Mouse (Mus musculus) B cell, adult 2 months (primary cell): ENCODE measurements at regions not wholly inside any gene's neighbourhood (a gene's known extent, or its start where the extent isn't known, plus 50 kb on each side); places are given as distances from the start of the nearest gene placed in this dataset.

ENCODE experiments used
- DNase-seq, 2 experiments: peaks; one replicate each; pipeline ENCODE4 v3.0.0; 2022

GRCm38 (mm10) chr12:79941828-79942227 lies 171.0 kb downstream of the Zfp36l1 start:
- no peak for DNase-seq

GRCm38 (mm10) chr12:79939436-79939835 lies 173.4 kb downstream of the Zfp36l1 start:
- DNase-seq = no peak

- no peak for DNase-seq
Measured at GRCm38 (mm10) chr12:79937876-79938275, 174.9 kb downstream of the Zfp36l1 start.

- DNase-seq = no peak
Measured at GRCm38 (mm10) chr12:79936698-79937097, 176.1 kb downstream of the Zfp36l1 start.

- no peak for DNase-seq
Measured at GRCm38 (mm10) chr12:79934091-79934490, 178.7 kb downstream of the Zfp36l1 start.

GRCm38 (mm10) chr12:79932905-79933304 lies 179.9 kb downstream of the Zfp36l1 start:
- DNase-seq = no peak

GRCm38 (mm10) chr12:79931455-79931854 lies 181.4 kb downstream of the Zfp36l1 start:
- DNase-seq = no peak

GRCm38 (mm10) chr12:79929846-79930245 lies 183.0 kb downstream of the Zfp36l1 start:
- DNase-seq = no peak

- DNase-seq = no peak
Measured at GRCm38 (mm10) chr12:79928739-79929380, 184.0 kb downstream of the Zfp36l1 start.

- DNase-seq = no peak
Measured at GRCm38 (mm10) chr12:79928298-79928697, 184.5 kb downstream of the Zfp36l1 start.

GRCm38 (mm10) chr12:79925704-79926588 lies 186.9 kb downstream of the Zfp36l1 start:
- DNase-seq = no peak

GRCm38 (mm10) chr12:79924921-79925703 lies 187.7 kb downstream of the Zfp36l1 start:
- peak; percentile 11 to 17 for DNase-seq

- no peak for DNase-seq
Measured at GRCm38 (mm10) chr12:79923811-79924210, 189.0 kb downstream of the Zfp36l1 start.

GRCm38 (mm10) chr12:79921786-79922185 lies 191.0 kb downstream of the Zfp36l1 start:
- no peak for DNase-seq

- DNase-seq = peak; percentile 25
Measured at GRCm38 (mm10) chr12:79918983-79919382, 193.8 kb downstream of the Zfp36l1 start.

- no peak for DNase-seq
Measured at GRCm38 (mm10) chr12:79917634-79918289, 195.1 kb downstream of the Zfp36l1 start.

GRCm38 (mm10) chr12:79916896-79917633 lies 195.7 kb downstream of the Zfp36l1 start:
- DNase-seq = no peak

- DNase-seq = no peak
Measured at GRCm38 (mm10) chr12:79913898-79914297, 198.9 kb downstream of the Zfp36l1 start.

- DNase-seq = no peak
Measured at GRCm38 (mm10) chr12:79912281-79913063, 200.3 kb downstream of the Zfp36l1 start.

GRCm38 (mm10) chr12:79910884-79911759 lies 201.7 kb downstream of the Zfp36l1 start:
- no peak for DNase-seq
